ENCODE assay signal across 23 mouse cellular contexts in the genomic region with DNA sequence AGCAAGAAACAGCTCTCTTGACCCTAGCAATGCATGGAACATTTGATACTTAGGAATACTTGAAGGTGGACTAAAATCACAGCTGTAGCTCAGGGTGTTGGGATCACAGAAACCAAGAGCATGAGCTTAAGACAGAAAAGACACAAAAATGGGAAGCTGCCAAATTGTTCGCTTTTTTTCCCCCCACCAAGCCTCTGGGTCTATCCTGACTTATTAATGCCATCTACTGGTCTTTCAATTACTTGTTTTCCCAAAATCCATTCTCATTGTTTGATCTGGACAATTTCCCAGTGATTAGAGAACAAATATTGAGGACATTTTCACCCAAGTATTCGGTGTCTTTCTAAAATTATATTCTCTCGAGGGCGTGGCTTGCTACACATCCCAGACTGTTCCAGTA. TPM values are rescaled to one million over a fixed set of nuclear protein-coding genes. Genes with fewer than 3 reads are reported as not detected.
"Had no signal": no experiment of that assay in that cellular context is flagged by ENCODE, and none has a peak within 500 bp of the region (broad histone marks: within the 10 kb centered on the region; RNA-seq: fewer than 3 reads in every experiment).

No protein-coding gene starts in this region.

- H3K4me2 ChIP-seq: limb, embryonic 12.5 days; liver, embryonic 15.5 days; midbrain, embryonic 13.5 days; neural tube, embryonic 12.5 days had no signal

- H3K9me3 ChIP-seq: limb, embryonic 12.5 days; liver, embryonic 15.5 days; midbrain, embryonic 13.5 days; neural tube, embryonic 12.5 days had no signal

- H3K36me3 ChIP-seq: limb, embryonic 12.5 days; liver, embryonic 15.5 days; midbrain, embryonic 13.5 days; neural tube, embryonic 12.5 days had no signal

- H3K4me3 ChIP-seq: limb, embryonic 12.5 days; liver, embryonic 15.5 days; midbrain, embryonic 13.5 days; neural tube, embryonic 12.5 days had no signal

- DNase-seq: kidney, adult 8-10 months; kidney, postnatal 10 days; kidney, postnatal 4 days; liver; lung, adult 2 months; lung, postnatal 36 days; thymus, adult 18-20 months; thymus, postnatal 14 days had no signal

- H3K9ac ChIP-seq: limb, embryonic 12.5 days; liver, embryonic 15.5 days; midbrain, embryonic 13.5 days; neural tube, embryonic 12.5 days had no signal

- H3K27me3 ChIP-seq: limb, embryonic 12.5 days; liver, embryonic 15.5 days; midbrain, embryonic 13.5 days; neural tube, embryonic 12.5 days had no signal

- H3K4me1 ChIP-seq: limb, embryonic 12.5 days; liver, embryonic 15.5 days; midbrain, embryonic 13.5 days; neural tube, embryonic 12.5 days had no signal

- H3K27ac ChIP-seq: limb, embryonic 12.5 days; liver, embryonic 15.5 days; midbrain, embryonic 13.5 days; neural tube, embryonic 12.5 days; stomach, postnatal 0 days had no signal

- ATAC-seq: inflammation-experienced regulatory T-cells, adult 6 months; intestine, postnatal 0 days; midbrain, embryonic 13.5 days had no signal

RNA-seq across cellular contexts. Expression of a gene that starts 42.4 kb away (rescaled TPM):
- total RNA-seq: layer of hippocampus, postnatal 14 days; left cerebral cortex, postnatal 36 days; monocyte, adult 5-6 weeks; neutrophil, adult 5-6 weeks had no signal

RNA-seq across cellular contexts. Expression of a gene that starts 55.4 kb away (rescaled TPM):
- total RNA-seq: layer of hippocampus, adult 8-10 months; layer of hippocampus, postnatal 14 days; left cerebral cortex, adult 8-10 months; left cerebral cortex, postnatal 36 days; megakaryocyte progenitor cell, adult 5-6 weeks; monocyte, adult 5-6 weeks; neutrophil, adult 5-6 weeks had no signal
- polyA plus RNA-seq: intestine, postnatal 0 days; limb, embryonic 12.5 days; liver, embryonic 15.5 days; lung, adult 2 months; midbrain, embryonic 13.5 days; neural tube, embryonic 12.5 days; stomach, postnatal 0 days; urinary bladder, adult 2 months had no signal
